Mouse (Mus musculus): ENCODE measurements at regions not wholly inside any gene's neighbourhood (a gene's known extent, or its start where the extent isn't known, plus 50 kb on each side); places are given as distances from the start of the nearest gene placed in this dataset.

DNA sequence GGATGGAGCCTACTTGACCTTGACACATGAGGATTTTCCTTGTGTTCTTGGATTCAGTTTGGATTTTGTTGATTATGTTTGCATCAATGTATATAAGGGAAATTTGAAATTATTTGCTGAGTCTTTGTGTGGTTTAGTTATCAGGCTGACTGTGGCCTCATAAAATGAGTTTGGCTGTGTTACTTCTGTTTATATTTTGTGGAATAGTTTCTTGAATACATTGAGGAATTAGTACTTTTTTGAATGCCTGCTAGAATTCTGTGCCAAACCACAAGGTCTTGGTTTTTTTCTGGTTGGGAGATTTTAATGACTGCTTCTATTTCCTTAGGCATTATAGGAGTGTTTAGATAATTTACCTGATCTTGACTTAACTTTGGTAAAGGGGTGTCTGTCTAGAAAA, 1018.5 kb downstream of the Zpld1 start:
- no peak for TF ChIP-seq EP300 (IDR thresholded peaks at IDR 0.05; ENCODE audit: low read depth)
- TF ChIP-seq CTCF (IDR thresholded peaks at IDR 0.05; ENCODE audit: low read depth), result no peak
